Mouse (Mus musculus) liver, postnatal 0 days (tissue): Measurements from ENCODE around the gene Pbld2. TPM values are rescaled to one million over a fixed set of nuclear protein-coding genes. Genes with fewer than 3 reads are reported as not detected.

Source experiments
- ATAC-seq: fragments of 200-750 bp; cut with Nextera tagmentation; 2 replicates; pipeline ENCODE4 v1.8.0; 2017; ENCODE audit warnings: mild to moderate bottlenecking, moderate library complexity
- DNase-seq: peaks from one replicate; pipeline ENCODE4 v3.0.0-alpha.2; 2016
- H3K27ac ChIP-seq: fragments of 300-500 bp; sonication (generic); 2 replicates; pipeline ENCODE4 v1.5.1; 2014; ENCODE audit warnings: antibody characterized with exemption, moderate library complexity, mild to moderate bottlenecking, low read depth
- H3K27me3 ChIP-seq: fragments of 300-500 bp; sonication (generic); 2 replicates; pipeline ENCODE4 v1.6.1; 2014; ENCODE audit warnings: low read length, control low read depth, mixed read lengths; ENCODE audit not compliant: insufficient read depth
- H3K36me3 ChIP-seq: fragments of 300-500 bp; sonication (generic); replicated peaks from 2 replicates; pipeline ENCODE4 v1.6.1; 2014; ENCODE audit warnings: mild to moderate bottlenecking, control low read depth, low read length, moderate library complexity, mixed read lengths; ENCODE audit not compliant: insufficient read depth
- H3K4me1 ChIP-seq: fragments of 300-500 bp; sonication (generic); 2 replicates; pipeline ENCODE4 v1.6.1; 2014; ENCODE audit warnings: antibody characterized with exemption, mild to moderate bottlenecking, control low read depth; ENCODE audit not compliant: insufficient read depth
- H3K4me2 ChIP-seq: fragments of 300-500 bp; sonication (generic); 2 replicates; pipeline ENCODE4 v1.6.1; 2014; ENCODE audit warnings: low read depth, mild to moderate bottlenecking, low read length, moderate library complexity, mixed read lengths
- H3K4me3 ChIP-seq: fragments of 300-500 bp; sonication (generic); 2 replicates; pipeline ENCODE4 v1.5.1; 2014; ENCODE audit warnings: low read depth, low read length
- H3K9ac ChIP-seq: fragments of 300-500 bp; sonication (generic); replicated peaks from 2 replicates; pipeline ENCODE4 v1.6.1; 2014; ENCODE audit warnings: mild to moderate bottlenecking, moderate library complexity
- H3K9me3 ChIP-seq: fragments of 300-500 bp; sonication (generic); 2 replicates; pipeline ENCODE4 v1.6.1; 2016; ENCODE audit warnings: mild to moderate bottlenecking, control low read depth, low read length, mixed read lengths
- CTCF ChIP-seq: sonication (generic); IDR thresholded peaks from 2 replicates; pipeline ENCODE4 v1.5.1; 2016; ENCODE audit warnings: antibody characterized with exemption, low read depth
- EP300 ChIP-seq: IDR thresholded peaks from 2 replicates; pipeline ENCODE4 v1.6.1; 2016; ENCODE audit warnings: antibody characterized with exemption, low read depth, mild to moderate bottlenecking
- WGBS: fragments of 180-500 bp; shearing (Covaris S2); extraction: QIAGEN DNeasy Blood & Tissue Kit; methylation state at CpG from one replicate; pipeline ENCODE4 v1.1.7; 2014; ENCODE audit not compliant: insufficient replicate concordance; 5-methylcytosine and 5-hydroxymethylcytosine counted together
- polyA plus RNA-seq: library from polyadenylated mRNA; unstranded; fragments of >200 nt; fragmentation: Nextera tagmentation; extraction: Ambion mirVana; gene quantifications from 2 replicates; pipeline ENCODE4 v1.2.1, GENCODE M21; 2015

The Pbld2 gene
- polyA plus RNA-seq, 1 experiment from 2014 or later: 15.0 TPM

GRCm38 (mm10) chr10:63096757-63097156 is 72.6 kb downstream of the Pbld2 start:
- H3K27ac ChIP-seq: no peak overlapping the region
- H3K36me3 ChIP-seq: no peaks in the 10 kb centered on the region
- TF ChIP-seq CTCF: no peak
- TF ChIP-seq EP300: no peak
- ATAC-seq (no peak), DNase-seq (no peak)
- 0 out of 2 replicates have a peak, but pooled peaks cover 3% of the 10 kb centered on the region for H3K4me1 ChIP-seq
- no peak overlapping the region for H3K4me3 ChIP-seq
- no peak overlapping the region for H3K9ac ChIP-seq
- 77% methylated on average over 2 of the region's 2 CpGs for WGBS
- no peaks in the 10 kb centered on the region for H3K9me3 ChIP-seq
- no peak overlapping the region for H3K4me2 ChIP-seq
- peaks cover 26% of the 10 kb centered on the region for H3K27me3 ChIP-seq

GRCm38 (mm10) chr10:63098191-63098590 is 74.1 kb downstream of the Pbld2 start:
- H3K27me3 ChIP-seq: peaks cover 28% of the 10 kb centered on the region
- 0 out of 2 replicates have a peak, but pooled peaks cover 3% of the 10 kb centered on the region for H3K4me1 ChIP-seq
- no peaks in the 10 kb centered on the region for H3K36me3 ChIP-seq
- no peak overlapping the region for H3K4me2 ChIP-seq
- no peak overlapping the region for H3K4me3 ChIP-seq
- no peaks in the 10 kb centered on the region for H3K9me3 ChIP-seq
- ATAC-seq: no peak
- H3K9ac ChIP-seq: no peak overlapping the region
- 68% methylated on average over 12 of the region's 12 CpGs for WGBS
- H3K27ac ChIP-seq: no peak overlapping the region
- TF ChIP-seq EP300: no peak
- no peak for TF ChIP-seq CTCF
- DNase-seq: no peak

- no peak within 1 kb of the TSS for H3K27ac ChIP-seq
- H3K9me3 ChIP-seq: no peaks in the 10 kb centered on the region
- WGBS: 16% methylated on average over 16 of the region's 16 CpGs
- ATAC-seq (no peak), DNase-seq (no peak)
- H3K4me3 ChIP-seq: peak within 1 kb of the TSS; percentile 46
- H3K9ac ChIP-seq: peak within 1 kb of the TSS; percentile 31
- H3K4me2 ChIP-seq: peak within 1 kb of the TSS; percentile 74
- H3K4me1 ChIP-seq: 0 out of 2 replicates have a peak, but pooled peaks cover 3% of the 10 kb centered on the region
- no peak for TF ChIP-seq EP300
- no peak for TF ChIP-seq CTCF
- no peaks in the 10 kb centered on the region for H3K36me3 ChIP-seq
- peaks cover 28% of the 10 kb centered on the region for H3K27me3 ChIP-seq
These were observed 75.4 kb downstream of the Pbld2 start, which contains the start of gene Atoh7 for GRCm38 (mm10) chr10:63099521-63099920. Gene Atoh7 (plus strand): TSS chr10:63099651.

- DNase-seq (peak; percentile 40), ATAC-seq (peak; percentile 47)
- peak overlapping the region; percentile 46 for H3K4me3 ChIP-seq
- H3K27ac ChIP-seq: no peak overlapping the region
- no peaks in the 10 kb centered on the region for H3K36me3 ChIP-seq
- peak overlapping the region; percentile 31 for H3K9ac ChIP-seq
- no peaks in the 10 kb centered on the region for H3K9me3 ChIP-seq
- 0 out of 2 replicates have a peak, but pooled peaks cover 3% of the 10 kb centered on the region for H3K4me1 ChIP-seq
- no peak for TF ChIP-seq EP300
- no peak for TF ChIP-seq CTCF
- H3K27me3 ChIP-seq: peaks cover 28% of the 10 kb centered on the region
- peak overlapping the region; percentile 74 for H3K4me2 ChIP-seq
- under 1% methylated on average over 61 of the region's 62 CpGs for WGBS
These were observed 75.9 kb downstream of the Pbld2 start for GRCm38 (mm10) chr10:63099941-63100562.

- Histone ChIP-seq H3K27me3 (peaks cover 28% of the 10 kb centered on the region), H3K36me3 (no peaks in the 10 kb centered on the region), H3K4me2 (peak overlapping the region; percentile 74), H3K4me3 (peak overlapping the region; percentile 46), H3K4me1 (0 out of 2 replicates have a peak, but pooled peaks cover 3% of the 10 kb centered on the region), H3K9me3 (no peaks in the 10 kb centered on the region), H3K27ac (no peak overlapping the region), H3K9ac (no peak overlapping the region)
- DNase-seq (no peak), ATAC-seq (no peak)
- TF ChIP-seq CTCF (no peak), EP300 (no peak)
- WGBS: 24% methylated on average over 9 of the region's 9 CpGs
These were observed 76.5 kb downstream of the Pbld2 start for GRCm38 (mm10) chr10:63100657-63101056.

Other genes with a start within 250 kb of the Pbld2 start
- 35.3 and 35.5 TPM in 2 replicates for gene Ccar1, start 232.0 kb upstream of the Pbld2 start, polyA plus RNA-seq
- 0.97 and 0.99 TPM in 2 replicates for gene Tet1, start 115.3 kb upstream of the Pbld2 start, polyA plus RNA-seq
- 13.9 and 14.3 TPM in 2 replicates for gene Slc25a16, start 103.7 kb upstream of the Pbld2 start, polyA plus RNA-seq
- gene Dna2, start 77.3 kb upstream of the Pbld2 start, polyA plus RNA-seq: 10.6 and 11.0 TPM in 2 replicates
- gene Rufy2, start 44.1 kb upstream of the Pbld2 start, polyA plus RNA-seq: 2.8 and 2.9 TPM in 2 replicates
- gene Hnrnph3, start 98 bp upstream of the Pbld2 start, polyA plus RNA-seq: 12.1 and 12.4 TPM in 2 replicates
- 66.9 and 67.6 TPM in 2 replicates for gene Pbld1, start 35.8 kb downstream of the Pbld2 start, polyA plus RNA-seq
- 0.08 and 0.61 TPM in 2 replicates for gene Atoh7, start 75.3 kb downstream of the Pbld2 start, polyA plus RNA-seq
- 0.04 and 0.18 TPM in 2 replicates for gene Mypn, start 179.6 kb downstream of the Pbld2 start, polyA plus RNA-seq
- gene Herc4, start 219.5 kb downstream of the Pbld2 start, polyA plus RNA-seq: 22.5 and 22.9 TPM in 2 replicates